Mouse (Mus musculus) retina, postnatal 7 days (tissue): ENCODE data around the gene Gpbar1.
"Not testable (repeated sequence)": the region's sequence is repeated elsewhere in the genome, so short reads cannot be mapped to it uniquely, and the experiment has no call there.

Source experiments
- DNase-seq: peaks from one replicate; pipeline ENCODE4 v3.0.0-alpha.2; 2012; ENCODE audit warnings: low read depth, low spot score

Gene Gpbar1

DNA sequence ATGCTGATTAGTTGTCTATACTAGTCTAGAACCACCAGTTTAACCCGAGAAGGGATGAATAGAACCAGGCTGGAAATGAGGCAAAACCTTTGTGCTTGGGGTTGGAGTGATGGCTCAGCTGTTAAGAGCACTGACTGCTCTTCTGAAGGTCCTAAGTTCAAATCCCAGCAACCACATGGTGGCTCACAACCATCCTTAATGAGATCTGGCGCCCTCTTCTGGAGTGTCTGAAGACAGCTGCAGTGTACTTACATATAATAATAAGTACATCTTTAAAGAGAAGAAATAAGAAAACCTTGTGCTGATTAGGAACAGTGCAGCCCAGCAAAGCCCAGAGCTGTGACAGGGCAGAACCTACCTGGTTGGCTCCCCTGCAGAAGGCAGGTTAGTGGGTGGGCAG, 48.6 kb downstream of the Gpbar1 start:
- DNase-seq: not testable (repeated sequence)
